Mouse (Mus musculus) midbrain, postnatal 0 days (tissue): ENCODE data around the gene Fam168b. TPM values are rescaled to one million over a fixed set of nuclear protein-coding genes. Genes with fewer than 3 reads are reported as not detected.

Source experiments
- ATAC-seq: fragments of 200-750 bp; cut with Nextera tagmentation; 2 replicates; pipeline ENCODE4 v1.8.0; 2017; ENCODE audit warnings: moderate number of reproducible peaks, mild to moderate bottlenecking, moderate TSS enrichment, moderate library complexity; ENCODE audit not compliant: low FRiP score
- DNase-seq: peaks from one replicate; pipeline ENCODE4 v3.0.0-alpha.2; 2015; ENCODE audit warnings: low spot score
- H3K27ac ChIP-seq: fragments of 300-500 bp; sonication (generic); 2 replicates; pipeline ENCODE4 v1.5.1; 2014; ENCODE audit warnings: low read depth, mild to moderate bottlenecking, low read length, mixed read lengths
- H3K27me3 ChIP-seq: fragments of 300-500 bp; sonication (generic); 2 replicates; pipeline ENCODE4 v1.6.1; 2014; ENCODE audit warnings: low read length, control low read depth, mixed read lengths; ENCODE audit not compliant: insufficient read depth
- H3K36me3 ChIP-seq: fragments of 300-500 bp; sonication (generic); 2 replicates; pipeline ENCODE4 v1.6.1; 2014; ENCODE audit warnings: low read length, control low read depth, mixed read lengths; ENCODE audit not compliant: insufficient read depth
- H3K4me1 ChIP-seq: fragments of 300-500 bp; sonication (generic); 2 replicates; pipeline ENCODE4 v1.6.1; 2014; ENCODE audit warnings: mild to moderate bottlenecking, control low read depth, antibody characterized with exemption, low read length, mixed read lengths; ENCODE audit not compliant: insufficient read depth
- H3K4me2 ChIP-seq: fragments of 300-500 bp; sonication (generic); 2 replicates; pipeline ENCODE4 v1.6.1; 2014; ENCODE audit warnings: low read depth, mild to moderate bottlenecking, low read length, mixed read lengths; ENCODE audit not compliant: poor library complexity, severe bottlenecking
- H3K4me3 ChIP-seq: fragments of 300-500 bp; sonication (generic); 2 replicates; pipeline ENCODE4 v1.5.1; 2014; ENCODE audit warnings: low read depth, mild to moderate bottlenecking, low read length, moderate library complexity
- H3K9ac ChIP-seq: fragments of 300-500 bp; sonication (generic); replicated peaks from 2 replicates; pipeline ENCODE4 v1.6.1; 2014; ENCODE audit warnings: mild to moderate bottlenecking, low read length, moderate library complexity, mixed read lengths; ENCODE audit not compliant: poor library complexity, severe bottlenecking
- H3K9me3 ChIP-seq: fragments of 300-500 bp; sonication (generic); 2 replicates; pipeline ENCODE4 v1.6.1; 2016; ENCODE audit warnings: low read length, control low read depth
- CTCF ChIP-seq: IDR thresholded peaks from 2 replicates; pipeline ENCODE4 v1.5.1; 2016; ENCODE audit warnings: antibody characterized with exemption, mild to moderate bottlenecking
- WGBS: fragments of 180-500 bp; shearing (Covaris S2); extraction: QIAGEN DNeasy Blood & Tissue Kit; methylation state at CpG from one replicate; pipeline ENCODE4 v1.1.7; 2014; 5-methylcytosine and 5-hydroxymethylcytosine counted together
- polyA plus RNA-seq: library from polyadenylated mRNA; unstranded; fragments of >200 nt; fragmentation: Nextera tagmentation; extraction: Ambion mirVana; gene quantifications from 2 replicates; pipeline ENCODE4 v1.2.1, GENCODE M21; 2015
- total RNA-seq: library from RNA; depleted of rRNA; stranded (reverse); fragments of >200 nt; gene quantifications from 2 replicates; pipeline ENCODE4 v1.2.3, GENCODE M21; 2014

Fam168b gene
- total and polyA plus RNA-seq, 2 experiments from 2014 or later, result 95.9 to 542 TPM

DNA sequence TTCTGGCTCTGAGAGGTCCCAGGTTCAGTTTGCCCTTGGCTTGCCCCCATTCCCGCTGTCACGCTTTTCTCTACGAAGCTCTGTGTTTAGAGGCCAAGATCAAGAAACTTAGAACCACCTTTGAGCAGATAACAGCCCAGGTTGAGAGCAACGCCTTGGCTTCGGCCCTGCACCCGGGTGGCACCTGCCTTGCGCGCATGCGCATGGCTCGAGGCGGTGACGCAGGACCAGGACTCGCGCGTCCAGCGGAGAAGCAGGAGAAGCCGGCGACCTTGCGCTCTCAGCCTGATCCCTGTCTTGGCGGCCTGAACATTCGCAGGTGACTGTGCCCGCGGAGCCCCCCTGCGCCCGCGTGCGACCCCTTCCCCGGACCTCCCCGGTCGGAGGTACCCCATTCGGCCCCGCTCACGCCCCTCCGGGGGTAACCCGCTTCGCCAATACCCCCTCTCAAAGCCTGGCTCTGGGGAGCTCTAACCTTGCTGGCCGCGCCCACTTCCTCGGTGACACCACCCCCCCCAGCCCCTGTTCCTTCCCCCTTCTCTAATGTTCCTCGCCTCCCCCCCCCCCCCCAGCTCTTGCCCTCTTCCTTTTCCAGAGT is 7.0 kb upstream of the Fam168b start, which contains the start of gene Plekhb2:
Gene Plekhb2, plus strand, starts transcription at position 232 of the 598 bp plus-strand sequence.
- H3K4me1 ChIP-seq, result peaks cover 8% of the 10 kb centered on the region; the same call in 1 of the 2 replicates
- peak within 1 kb of the TSS; percentile 77 for H3K27ac ChIP-seq
- peak within 1 kb of the TSS; percentile 79 for H3K4me2 ChIP-seq
- H3K27me3 ChIP-seq, result no peaks in the 10 kb centered on the region
- WGBS, result under 1% methylated on average over 39 of the region's 40 CpGs
- H3K9me3 ChIP-seq, result no peaks in the 10 kb centered on the region
- TF ChIP-seq CTCF, result no peak
- peak; percentile 81 for ATAC-seq
- no peaks in the 10 kb centered on the region for H3K36me3 ChIP-seq
- H3K4me3 ChIP-seq, result peak within 1 kb of the TSS; percentile 72
- peak; percentile 87 for DNase-seq
- H3K9ac ChIP-seq, result peak within 1 kb of the TSS; percentile 92

DNA sequence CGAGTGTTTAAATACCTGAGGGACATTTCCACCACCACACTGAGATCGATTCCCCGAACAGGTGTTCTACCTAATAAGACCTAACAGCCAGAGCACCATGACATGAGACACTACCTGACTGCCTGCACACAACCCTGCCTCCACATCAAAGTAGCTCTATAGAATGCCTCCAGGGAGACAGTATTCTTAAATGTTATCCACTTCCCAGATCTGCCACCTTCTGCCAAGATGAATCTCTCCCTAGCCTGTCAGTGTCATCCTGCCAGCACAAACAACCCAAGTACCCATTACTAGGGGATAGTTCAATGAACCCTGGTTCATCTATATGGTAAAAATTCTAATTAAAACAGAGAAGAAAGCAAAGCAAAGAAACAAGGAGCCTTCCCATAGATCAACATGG is 4.2 kb upstream of the Fam168b start:
- no peak overlapping the region for H3K27ac ChIP-seq
- DNase-seq, result no peak
- no peaks in the 10 kb centered on the region for H3K9me3 ChIP-seq
- ATAC-seq, result no peak
- WGBS, result 82% methylated on average over 3 of the region's 3 CpGs
- H3K4me1 ChIP-seq, result peaks cover 5% of the 10 kb centered on the region; the same call in 1 of the 2 replicates
- no peak for TF ChIP-seq CTCF
- H3K27me3 ChIP-seq, result no peaks in the 10 kb centered on the region
- H3K4me3 ChIP-seq, result no peak overlapping the region
- H3K36me3 ChIP-seq, result no peaks in the 10 kb centered on the region
- no peak overlapping the region for H3K4me2 ChIP-seq
- no peak overlapping the region for H3K9ac ChIP-seq

DNA sequence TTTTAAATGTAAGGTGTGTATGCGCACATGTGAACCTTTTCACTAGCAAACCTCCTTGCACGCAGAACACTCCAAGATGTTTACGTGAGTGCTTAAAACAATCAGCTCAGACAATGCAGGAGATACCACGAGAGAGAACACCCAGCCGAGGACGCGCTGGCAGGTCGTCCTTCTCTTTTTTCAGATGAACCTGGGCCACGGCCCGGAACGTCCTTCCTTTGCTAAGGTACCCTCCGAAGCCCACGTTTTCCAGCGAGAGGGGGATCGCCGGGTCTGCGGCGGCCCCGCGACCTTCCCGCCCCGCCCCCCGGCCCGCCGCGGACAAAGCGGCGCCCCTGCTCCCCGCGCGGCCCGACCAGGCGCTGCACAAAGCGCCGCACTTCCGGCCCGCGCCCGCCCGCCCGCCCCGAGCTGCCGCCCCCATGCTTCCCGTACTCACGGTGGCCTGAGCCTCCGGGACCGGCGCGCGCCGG is 440 bp downstream of the Fam168b start:
- no peaks in the 10 kb centered on the region for H3K9me3 ChIP-seq
- H3K27me3 ChIP-seq, result no peaks in the 10 kb centered on the region
- no peak for TF ChIP-seq CTCF
- ATAC-seq (peak; percentile 87), DNase-seq (peak; percentile 67)
- peak overlapping the region; percentile 84 for H3K9ac ChIP-seq
- WGBS, result under 1% methylated on average over 32 of the region's 51 CpGs
- H3K4me1 ChIP-seq, result peaks cover 12% of the 10 kb centered on the region
- H3K27ac ChIP-seq, result peak overlapping the region; percentile 98
- no peaks in the 10 kb centered on the region for H3K36me3 ChIP-seq
- peak overlapping the region; percentile 79 for H3K4me2 ChIP-seq
- peak overlapping the region; percentile 78 for H3K4me3 ChIP-seq

DNA sequence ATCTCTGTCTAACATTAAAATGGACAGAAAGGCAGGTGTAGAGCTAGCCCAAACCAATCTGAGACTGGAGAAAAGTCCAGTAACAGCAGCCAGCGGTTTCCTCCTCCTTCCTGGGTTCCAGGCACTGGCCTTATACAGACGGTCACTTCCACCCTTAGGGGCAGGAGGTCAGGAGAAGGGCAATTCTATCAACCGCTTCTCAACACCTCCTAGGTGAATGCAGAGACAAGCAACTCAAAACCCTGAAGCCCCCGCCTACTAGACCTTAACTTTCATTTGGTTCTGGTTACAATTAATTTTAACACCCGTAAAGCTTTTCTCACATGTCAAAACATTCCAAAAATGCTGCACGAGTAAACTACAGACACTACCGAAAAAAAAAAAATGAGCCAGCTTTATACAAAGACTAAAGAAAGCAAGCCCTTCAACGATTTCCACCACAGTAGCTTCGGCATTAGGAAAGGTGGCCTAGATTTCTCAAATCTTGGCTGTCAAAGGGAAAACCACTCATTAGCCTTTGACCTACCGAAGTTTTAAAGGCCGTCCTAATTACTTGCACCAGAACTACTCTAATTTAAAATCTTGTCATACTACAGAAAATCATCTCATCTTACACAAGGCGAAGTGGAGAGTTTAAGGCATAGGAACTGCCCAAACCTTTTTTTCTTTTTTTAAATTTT is 1.0 kb downstream of the Fam168b start:
- no peak for ATAC-seq
- no peaks in the 10 kb centered on the region for H3K27me3 ChIP-seq
- peak overlapping the region; percentile 98 for H3K27ac ChIP-seq
- H3K9me3 ChIP-seq, result no peaks in the 10 kb centered on the region
- TF ChIP-seq CTCF, result no peak
- no peak for DNase-seq
- H3K4me3 ChIP-seq, result peak overlapping the region; percentile 78
- peak overlapping the region; percentile 79 for H3K4me2 ChIP-seq
- no peaks in the 10 kb centered on the region for H3K36me3 ChIP-seq
- peak overlapping the region; percentile 84 for H3K9ac ChIP-seq
- WGBS, result 0% methylated on average over 12 of the region's 12 CpGs
- H3K4me1 ChIP-seq, result peaks cover 12% of the 10 kb centered on the region

DNA sequence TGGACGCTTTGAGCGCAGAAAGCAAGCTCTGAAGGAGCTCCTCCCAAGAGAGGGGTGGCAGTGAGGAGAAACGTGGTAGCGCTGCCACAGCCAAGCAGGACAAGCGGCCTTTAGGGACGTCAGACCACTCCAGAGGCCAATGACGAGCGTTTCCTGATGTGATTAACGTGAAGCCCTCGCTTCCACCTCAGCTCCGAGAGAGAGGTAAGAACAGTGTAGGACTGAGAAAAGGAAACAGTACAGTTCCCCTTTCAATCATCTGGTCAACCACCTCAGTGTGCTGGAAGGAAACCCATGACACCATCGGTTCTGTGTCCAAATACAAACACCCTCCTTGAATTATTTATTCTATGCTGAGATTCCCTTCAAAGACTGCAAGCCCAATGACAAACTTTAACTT is 3.6 kb downstream of the Fam168b start:
- TF ChIP-seq CTCF, result no peak

More for the DNA sequence above, 3.6 kb downstream of the Fam168b start:
- 65% methylated on average over 12 of the region's 12 CpGs for WGBS
- Histone ChIP-seq H3K4me1 (peaks cover 12% of the 10 kb centered on the region), H3K4me3 (no peak overlapping the region), H3K9me3 (no peaks in the 10 kb centered on the region), H3K27me3 (no peaks in the 10 kb centered on the region), H3K36me3 (peaks cover 10% of the 10 kb centered on the region; the same call in 1 of the 2 replicates), H3K9ac (no peak overlapping the region), H3K27ac (no peak overlapping the region), H3K4me2 (no peak overlapping the region)
- DNase-seq, result no peak
- ATAC-seq, result no peak
